Mouse (Mus musculus) embryo, embryonic 10 days (tissue): ENCODE measurements around the gene Olah.
A peak's percentile ranks its signal among the peaks of the same experiment; 100 is the strongest.
"Not testable (repeated sequence)": the region's sequence is repeated elsewhere in the genome, so short reads cannot be mapped to it uniquely, and the experiment has no call there.

Source experiments
- DNase-seq: peaks from one replicate; pipeline ENCODE4 v3.0.0-alpha.2; 2015; ENCODE audit warnings: low spot score

Olah gene

DNA sequence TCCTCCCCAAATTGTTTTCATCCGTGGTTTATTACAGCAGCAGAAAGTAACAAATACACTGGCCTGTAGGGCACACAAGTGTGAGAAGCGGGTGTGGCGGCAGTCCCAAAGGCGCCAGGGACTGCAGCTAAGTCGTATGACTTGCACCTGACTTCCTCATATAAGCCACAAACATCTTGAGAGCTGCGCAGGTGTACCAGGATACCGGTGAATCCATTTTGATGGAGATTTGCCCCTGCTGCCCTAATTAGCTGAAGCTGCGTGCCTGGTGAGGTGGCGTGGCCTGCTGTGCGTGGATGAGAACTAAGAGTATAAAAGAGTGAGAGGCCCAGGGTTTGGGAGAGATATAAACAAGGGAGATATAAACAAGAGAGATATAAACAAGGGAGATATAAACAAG is at the start of gene Olah:
Olah (minus strand) TSS at position 101 of the 400 bp plus-strand sequence.
- DNase-seq: not testable (repeated sequence)

DNA sequence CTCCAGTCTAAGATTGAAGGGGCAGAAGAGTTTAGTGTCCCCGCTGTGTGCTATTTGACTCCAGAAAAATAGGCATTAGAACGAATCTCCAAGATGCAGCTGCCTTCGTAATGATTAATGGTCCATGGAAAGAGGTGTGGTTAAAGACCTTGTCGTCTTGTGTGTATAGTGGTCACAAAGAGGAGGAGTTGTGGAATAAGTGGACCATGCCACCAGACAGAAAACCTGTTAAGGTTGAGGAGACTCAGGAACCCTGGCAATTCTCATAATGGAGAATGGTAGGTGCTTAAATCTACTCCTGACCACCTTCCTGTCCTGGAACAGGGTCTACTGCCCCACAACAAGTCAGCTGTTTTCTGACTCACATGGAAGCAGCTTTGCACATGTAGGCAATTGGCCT is 49.0 kb upstream of the Olah start:
- DNase-seq: no peak

DNA sequence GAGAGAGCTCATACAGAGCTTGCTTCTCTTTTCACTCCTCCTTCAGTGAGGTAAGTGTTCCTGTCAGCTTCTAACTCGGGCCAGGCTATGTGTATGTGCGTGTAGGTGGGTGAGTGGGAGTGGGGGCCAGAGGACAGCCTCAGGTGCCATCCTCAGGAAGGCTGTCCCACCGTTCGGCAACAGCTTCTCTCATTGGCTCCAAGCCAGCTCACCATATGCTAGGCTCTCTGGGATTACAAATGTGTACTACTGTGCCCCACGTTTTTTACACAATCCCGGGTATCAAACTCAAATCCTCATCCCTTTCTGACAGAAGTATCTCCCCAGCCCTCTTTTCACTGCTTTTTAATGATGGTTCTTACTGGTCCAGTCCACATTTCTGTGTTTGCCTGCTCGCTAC is 47.2 kb upstream of the Olah start:
- no peak for DNase-seq

DNA sequence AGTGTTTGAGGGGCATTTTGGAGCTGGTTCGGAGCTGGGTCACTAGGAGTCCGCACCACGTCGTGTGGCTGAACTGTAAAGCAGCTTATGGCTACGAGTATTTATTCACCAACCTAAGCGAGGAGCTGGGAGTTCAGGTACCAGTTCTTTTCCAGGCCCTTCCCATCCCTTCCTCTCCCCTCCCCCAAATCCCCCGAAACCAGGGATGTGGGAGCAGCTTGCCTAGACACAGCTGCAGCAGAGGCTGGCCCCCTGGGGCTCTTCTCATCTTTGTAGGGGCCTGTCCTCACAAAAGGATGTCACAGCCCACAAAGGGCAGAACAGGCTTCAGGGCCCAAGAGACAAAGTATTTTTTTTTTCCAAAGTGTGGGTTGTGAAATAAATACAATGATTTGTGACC is 40.9 kb upstream of the Olah start:
- no peak for DNase-seq

DNA sequence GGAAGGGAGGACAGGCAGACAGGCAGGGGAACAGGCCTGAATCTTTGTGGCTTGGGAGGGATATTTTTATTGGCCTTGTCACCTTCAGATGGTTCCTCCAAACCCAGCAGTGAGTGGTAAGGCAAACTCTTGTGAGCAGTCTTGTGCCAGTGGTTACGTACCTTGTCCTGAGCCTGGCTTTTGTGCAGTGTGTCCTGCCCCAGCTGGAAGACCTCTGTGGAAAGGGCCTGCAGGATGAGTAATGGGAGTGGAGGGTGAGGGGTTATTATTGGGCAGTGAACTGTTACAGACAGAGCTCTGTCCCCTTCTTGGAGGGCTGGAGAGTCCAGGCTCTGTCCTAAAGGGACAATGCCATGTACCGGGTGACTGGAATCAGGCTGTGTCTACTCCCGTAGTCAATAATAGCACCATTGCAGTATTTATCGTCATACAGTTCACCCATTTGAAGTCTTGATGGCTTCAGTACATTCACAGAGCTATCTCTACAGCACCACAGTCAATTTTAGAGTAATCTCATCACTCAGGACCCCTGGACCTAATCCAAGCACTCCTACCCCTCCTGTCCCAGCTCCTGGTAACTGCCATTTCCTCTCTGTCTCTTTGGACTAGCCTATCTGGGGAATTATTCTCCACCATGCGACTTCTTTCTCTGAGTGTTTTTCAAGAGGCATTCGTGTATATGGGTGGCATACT is 38.5 kb upstream of the Olah start:
- no peak for DNase-seq

DNA sequence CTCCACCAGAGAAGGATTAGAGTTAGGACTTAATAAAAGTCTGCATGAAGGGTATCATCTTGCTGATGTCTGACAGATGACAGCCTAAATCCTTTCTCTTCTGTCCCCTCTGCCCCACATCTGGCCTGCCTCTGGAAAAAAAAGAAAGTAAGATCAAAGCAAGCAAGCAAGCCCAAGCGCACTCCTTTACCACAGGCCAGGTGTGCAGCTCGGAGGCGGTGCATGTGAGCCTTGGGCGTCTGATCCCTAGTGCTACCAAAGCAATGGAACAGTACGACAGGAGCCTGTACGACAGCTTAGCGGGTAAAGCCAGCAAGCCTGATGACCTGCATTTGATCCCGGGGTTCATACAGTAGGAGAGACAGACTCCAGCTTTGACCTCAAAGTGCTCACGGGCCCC is 33.9 kb upstream of the Olah start:
- DNase-seq: no peak

DNA sequence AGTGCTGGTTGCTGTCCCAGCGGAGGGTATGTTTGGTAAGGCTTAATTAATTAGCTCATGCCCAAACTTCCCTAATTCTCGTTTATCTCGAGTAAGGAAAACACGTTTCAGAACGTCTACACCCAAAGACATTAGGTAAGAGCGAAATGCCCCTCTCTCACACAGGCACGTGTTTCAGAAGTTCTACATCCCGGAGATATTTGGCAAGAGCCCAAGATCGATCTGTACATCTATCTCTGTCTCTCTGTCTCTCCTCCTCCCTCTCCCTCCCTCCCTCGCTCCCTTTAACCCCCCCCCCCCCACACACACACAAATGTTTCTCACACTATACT is 27.5 kb upstream of the Olah start:
- DNase-seq: no peak

DNA sequence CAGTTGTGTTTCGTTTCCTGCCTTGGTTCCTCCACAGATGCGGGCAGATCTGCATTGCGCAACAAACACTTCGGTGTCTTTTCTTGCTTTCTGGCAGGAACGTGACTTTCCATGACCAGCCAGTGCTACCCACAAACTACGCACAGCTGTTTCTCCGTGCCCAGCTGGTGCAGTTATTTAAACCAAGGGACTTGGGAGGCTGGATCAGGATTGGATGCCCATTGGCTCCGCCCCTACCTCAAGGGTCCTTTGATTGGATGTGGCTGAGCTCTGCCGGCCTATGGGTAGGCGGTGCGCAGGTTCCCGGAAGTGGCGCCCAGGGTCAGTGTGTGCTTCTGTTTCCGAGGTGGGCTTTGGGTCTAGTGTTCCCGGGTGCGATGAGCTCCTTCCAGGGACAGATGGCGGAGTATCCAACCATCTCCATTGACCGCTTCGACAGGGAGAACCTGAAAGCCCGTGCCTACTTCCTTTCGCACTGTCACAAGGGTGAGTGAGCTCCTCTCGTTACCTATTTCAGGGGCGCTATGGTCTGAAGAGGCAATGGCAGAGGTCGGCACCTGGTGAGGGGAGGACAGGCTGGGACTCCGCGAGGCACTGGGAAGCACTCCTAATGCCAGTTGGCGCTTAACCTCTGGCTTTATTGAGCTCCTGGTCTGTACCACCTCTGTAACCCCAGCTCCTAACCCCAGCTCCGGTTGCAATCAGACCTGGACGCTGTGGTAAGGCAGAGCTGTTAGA is 27.0 kb upstream of the Olah start, which contains the start of gene Dclre1c:
Dclre1c (plus strand) TSS at position 291 of the 738 bp plus-strand sequence.
- DNase-seq: peak; percentile 96

DNA sequence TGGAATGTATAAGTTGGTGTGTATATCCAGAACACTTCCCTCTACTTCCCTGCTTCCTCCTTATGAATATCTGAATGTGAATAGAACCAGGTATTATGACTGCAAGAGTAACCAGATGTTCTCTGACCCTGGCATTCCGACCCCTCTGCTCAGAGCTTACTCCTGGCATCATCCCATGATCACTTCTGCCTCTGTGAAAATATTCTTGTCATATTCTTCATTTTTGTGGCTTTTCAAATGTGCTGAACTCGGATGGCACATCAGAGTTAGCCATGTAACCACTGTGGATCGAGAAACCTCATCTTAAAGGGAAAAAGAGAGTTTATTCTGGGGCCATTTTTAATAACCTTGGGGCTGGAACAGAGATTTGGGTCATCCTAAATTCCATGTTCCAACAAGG is 25.5 kb upstream of the Olah start, which contains the start of gene Meig1:
Meig1 (minus strand) TSS at position 101 of the 400 bp plus-strand sequence.
- DNase-seq: no peak

DNA sequence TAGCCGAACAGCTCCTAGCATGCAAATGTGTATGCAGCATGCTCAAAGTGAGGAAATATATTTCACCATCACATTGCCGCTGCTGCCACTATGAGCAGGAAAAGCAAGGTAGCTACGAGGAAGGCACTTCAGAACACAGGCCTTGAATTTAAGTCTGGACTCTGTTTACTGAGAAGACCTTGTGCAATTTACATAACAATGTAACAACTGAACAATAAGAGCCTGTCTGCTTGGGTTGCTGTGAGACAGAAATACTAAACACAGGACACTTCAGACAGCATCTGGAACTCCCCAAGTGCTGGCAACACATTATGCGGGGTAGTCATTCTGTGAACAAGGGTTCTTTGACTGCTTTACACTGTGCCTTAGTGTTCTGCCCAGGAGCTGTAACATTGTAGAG is 23.1 kb upstream of the Olah start:
- no peak for DNase-seq

DNA sequence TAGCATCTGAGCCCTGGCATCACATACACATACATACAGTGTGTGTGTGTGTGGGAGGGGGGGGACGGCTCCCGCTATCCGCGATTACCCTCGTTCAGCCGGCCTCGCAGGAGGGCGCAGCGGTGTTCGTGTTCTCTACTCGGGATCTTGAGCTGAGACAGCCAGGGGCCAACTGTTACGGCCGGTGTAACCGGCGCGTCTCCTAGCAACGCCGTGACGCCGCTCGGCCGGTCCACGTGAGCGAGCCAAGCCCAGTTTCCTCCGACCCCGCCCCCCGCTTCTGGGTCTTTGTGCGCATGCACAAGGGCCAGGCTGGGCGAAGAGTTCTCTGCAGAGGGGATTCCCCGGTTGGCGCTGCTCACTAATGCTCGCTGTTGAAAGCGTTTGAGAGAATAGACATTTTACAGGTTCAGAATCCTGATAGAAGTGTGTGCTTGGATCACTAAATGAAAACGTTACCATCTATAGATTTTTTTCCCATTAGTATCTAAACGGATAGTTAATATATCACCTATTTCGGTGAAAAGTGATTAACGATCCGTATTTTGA is 21.9 kb upstream of the Olah start:
- DNase-seq: peak; percentile 96

DNA sequence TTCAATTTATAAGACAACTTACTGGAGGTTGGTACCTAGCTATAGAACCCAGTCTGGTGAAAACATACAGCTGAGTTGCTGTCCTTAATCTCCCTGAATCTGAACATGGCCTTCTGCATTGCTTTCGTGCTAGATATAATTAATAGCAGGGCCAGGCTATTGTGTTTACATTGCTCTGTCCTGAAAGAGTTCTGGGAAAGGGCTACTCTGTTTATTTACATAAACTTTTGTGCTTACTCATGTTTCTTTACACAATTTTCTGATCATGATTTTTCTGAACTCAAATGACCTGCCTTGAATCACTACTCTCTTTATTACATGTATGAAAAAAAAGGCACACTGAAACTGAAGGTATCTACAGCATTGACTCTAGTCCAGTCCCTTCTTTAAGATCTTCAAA is 18.7 kb upstream of the Olah start:
- DNase-seq: no peak

DNA sequence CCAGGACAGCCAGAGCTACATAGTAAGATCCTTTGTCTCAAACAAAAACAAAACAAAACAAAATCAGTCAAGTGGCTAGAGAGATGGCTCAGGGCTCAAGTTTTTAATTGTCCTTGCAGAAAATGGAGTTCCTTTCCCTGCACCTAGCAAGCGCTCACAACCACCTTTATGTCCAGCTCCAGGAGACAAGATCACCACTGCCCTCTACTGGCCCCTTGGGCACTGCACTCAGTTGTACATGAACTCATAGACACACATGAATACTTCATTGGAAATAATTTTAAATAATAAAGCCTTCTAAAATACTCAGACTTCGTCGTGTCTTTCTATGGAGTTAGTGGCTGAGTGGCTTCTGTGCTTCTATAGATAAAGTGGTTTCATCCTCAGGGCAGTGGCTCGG is 17.2 kb upstream of the Olah start:
- peak; percentile 82 for DNase-seq

DNA sequence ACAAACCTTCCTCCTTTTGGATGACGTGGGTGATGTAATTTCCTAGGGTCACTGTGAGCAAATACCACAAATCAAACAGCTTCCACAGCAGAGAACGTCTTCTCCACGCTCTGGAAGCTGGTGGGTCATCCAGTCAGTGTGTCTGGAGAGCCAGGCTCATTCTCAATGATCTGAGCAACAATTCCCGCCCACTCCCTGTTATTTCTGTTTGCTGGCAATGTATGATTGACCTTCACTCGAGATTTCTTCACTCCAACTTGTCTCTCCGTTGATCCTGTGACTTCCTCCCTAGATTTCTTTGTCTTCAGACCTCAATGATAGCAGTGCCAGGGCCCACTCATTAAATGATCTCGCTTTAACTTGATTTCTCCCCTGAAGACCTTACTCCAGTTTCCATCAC is 10.7 kb upstream of the Olah start:
- DNase-seq: no peak

DNA sequence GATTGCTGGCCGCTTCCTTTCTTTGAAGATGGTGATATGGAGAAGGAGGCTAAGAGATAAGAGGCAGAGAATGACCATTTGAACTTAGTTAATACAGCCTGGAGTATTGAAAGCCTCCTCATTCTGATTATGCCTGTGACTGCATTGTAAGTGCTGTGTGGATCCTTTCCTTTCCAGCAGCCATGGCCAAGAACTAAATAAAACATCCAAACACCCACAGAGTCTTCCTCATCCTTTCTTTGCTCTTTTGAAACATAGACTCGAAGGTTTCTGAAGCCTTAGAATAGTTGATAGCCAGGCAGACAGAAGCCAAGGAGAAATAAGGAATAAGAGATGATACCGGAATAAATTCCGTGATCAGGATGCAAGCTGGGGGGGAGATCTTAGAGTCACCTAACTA is 9.0 kb upstream of the Olah start:
- DNase-seq: no peak

DNA sequence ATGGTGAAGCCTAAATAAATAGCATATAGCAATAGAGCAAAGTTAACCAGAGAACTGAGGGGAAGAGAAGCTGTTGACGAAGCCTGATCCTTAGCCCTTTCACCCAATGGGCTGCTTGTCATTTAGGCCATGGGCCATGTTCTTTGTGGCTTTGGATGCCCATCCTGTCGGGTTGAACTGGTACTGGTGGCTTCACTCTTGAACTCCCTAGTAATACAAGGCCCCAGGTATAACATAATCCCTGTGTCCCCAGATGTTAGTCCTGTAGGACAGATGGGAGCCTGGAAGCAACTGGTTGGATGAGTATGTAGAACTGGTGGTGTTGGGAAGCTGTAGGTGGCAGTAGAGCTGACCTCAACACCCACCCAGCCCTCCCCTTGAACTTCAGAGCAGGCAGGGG is 5.1 kb downstream of the Olah start:
- DNase-seq: no peak

DNA sequence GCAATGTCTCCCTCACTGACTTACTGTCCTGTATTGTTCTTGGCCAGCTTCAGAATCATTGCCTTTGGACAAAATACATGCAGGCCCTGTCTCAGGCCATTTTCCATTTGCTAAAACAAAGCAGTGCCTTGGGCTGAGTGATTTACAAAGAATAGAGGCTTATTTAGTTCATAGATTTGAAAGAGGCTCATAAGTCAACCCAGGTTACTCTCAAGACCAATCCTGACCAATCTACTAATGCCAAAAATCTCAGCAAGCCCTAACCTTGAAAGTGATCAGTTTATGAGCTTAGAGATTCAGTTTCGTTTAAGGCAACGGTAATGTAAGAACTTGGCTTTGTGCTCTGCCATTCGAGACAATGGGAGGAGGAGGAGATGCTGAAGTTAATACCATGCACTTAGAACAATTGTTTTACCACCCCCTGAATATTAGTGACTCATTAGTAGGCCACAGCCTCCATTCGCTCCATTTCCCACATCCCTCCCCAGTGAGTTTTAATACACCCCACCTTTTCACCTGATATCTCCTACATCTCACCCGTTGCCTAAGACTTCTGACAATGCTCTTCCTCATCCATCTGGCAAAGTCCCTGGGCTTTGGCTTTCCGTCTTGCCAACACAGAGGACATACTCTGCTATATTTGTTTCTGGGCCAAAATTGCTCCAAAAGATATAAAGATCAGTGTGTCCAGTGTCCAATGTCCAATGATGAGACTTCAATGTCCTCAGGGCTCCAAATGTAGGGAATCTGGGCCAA is 9.7 kb downstream of the Olah start:
- DNase-seq: no peak

DNA sequence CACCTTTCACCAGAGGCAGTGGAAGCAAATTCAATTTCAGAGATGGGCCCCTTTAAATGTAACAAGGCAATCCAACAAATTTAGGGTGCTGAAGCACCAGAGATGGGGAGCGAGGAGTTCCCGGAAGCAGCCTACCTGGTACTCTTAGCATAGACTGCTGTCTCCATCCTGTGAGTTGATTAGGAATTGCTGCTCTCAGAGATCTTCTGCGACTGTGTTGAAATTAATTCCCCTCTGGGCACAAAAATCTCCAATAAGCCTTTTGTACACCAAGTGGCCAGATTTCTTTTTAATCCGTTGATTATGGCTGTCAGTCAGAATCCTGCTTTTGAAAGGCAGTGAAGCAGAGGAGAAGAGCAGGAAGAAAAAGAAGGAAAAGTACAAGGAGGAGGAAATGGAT is 31.9 kb downstream of the Olah start:
- DNase-seq: no peak

DNA sequence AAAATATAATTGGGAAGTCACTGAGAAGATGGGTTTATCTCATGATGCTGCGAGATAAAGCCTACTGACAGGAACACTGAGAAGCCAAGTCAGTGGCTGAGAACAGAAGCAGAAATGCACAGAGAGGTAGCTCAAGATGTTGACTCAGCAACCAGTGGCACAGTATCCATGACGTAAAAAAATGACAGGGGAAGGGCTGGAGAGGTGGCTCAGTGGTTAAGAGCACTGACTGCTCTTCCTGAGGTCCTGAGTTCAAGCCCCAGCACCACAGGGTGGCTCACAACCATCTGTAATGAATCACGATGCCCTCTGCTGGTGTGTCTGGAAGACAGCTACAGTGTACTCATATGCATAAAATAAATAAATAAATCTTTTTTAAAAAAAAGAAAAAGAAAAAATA is 35.9 kb downstream of the Olah start:
- no peak for DNase-seq

DNA sequence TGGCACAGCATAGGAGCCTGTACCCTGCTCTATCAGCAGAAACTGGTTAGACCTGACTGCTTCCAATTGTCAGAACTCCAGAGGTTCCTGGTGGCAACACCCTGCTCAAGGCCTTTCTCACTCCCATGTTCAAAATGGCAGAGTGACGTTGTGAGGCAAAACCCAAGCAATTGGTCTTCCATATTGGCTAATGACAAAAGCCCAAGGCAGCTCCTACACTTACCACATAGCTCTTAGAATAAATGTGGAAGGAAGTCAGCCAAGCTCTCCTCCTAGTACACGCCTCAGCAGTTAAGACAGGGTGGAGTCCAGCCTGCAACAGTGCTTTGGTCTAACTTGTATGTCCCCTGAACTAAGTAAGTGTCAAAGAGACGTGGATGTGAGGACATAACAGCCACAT is 39.1 kb downstream of the Olah start:
- DNase-seq: no peak

DNA sequence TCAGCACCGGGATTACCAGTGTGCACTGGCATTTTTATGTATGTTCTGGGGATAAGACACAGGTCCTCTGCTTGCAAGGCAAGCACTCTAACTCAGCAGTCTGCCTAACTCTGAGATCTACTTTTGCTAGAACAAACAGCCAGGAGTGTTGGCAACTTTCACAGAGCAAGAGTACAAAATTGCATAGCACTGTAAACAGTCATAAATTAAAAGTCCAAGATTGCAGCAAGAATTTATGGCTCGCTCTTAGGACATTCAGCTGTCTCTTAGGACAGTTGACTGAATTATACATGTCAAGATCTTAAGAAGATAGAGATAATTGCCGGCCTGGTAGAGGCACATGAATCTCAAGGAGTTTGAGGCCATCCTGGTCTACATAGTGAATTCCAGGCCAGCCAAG is 40.7 kb downstream of the Olah start:
- no peak for DNase-seq

DNA sequence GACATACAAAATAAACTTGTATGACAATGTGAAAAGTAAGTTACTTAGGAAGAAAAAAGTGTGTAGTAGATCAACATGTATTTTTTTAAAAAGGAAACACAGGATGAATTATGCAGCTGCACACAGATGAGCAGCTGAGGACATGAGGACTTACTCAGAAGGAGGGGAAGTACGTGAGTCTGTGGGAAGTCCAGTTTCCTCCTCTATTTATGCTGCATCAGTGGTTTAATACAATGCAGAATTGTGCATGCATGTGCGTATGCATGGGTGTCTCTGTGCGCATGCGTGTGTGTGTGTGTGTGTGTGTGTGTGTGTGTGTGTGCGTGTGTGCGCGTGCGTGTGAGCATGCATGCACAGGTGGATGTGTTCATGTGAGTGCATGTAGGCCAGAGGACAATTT is 41.2 kb downstream of the Olah start:
- no peak for DNase-seq

DNA sequence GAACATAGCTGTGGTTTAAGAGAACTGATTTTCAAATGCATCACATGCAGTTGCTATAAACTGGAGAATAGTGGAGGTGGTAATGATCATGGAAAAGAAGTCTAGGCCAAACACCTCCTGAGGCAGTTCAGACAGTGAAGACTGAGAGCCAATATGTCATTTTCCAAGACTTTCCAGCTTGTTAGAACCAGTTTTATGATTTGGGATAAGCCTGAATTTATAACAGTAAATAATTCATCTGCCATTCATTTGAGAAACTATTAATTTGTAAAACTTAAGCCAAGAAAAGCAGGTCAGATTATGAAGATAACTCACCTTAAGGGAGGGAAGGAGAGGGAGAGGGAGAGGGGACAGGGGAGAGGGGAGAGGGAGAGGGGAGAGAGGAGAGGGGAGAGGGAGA is 43.9 kb downstream of the Olah start:
- no peak for DNase-seq
